Mouse (Mus musculus) liver, embryonic 16.5 days (tissue): ENCODE measurements around the gene Fbxw5. TPM values are rescaled to one million over a fixed set of nuclear protein-coding genes. Genes with fewer than 3 reads are reported as not detected.
"Not testable (repeated sequence)": the region's sequence is repeated elsewhere in the genome, so short reads cannot be mapped to it uniquely, and the experiment has no call there.

Experiments used
- ATAC-seq: fragments of 200-750 bp; cut with Nextera tagmentation; 2 replicates; pipeline ENCODE4 v1.8.0; 2017; ENCODE audit warnings: low read depth, mild to moderate bottlenecking, moderate number of reproducible peaks, moderate library complexity
- H3K27ac ChIP-seq: fragments of 300-500 bp; sonication (generic); 2 replicates; pipeline ENCODE4 v1.5.1; 2014; ENCODE audit warnings: mild to moderate bottlenecking, low read length
- H3K27me3 ChIP-seq: fragments of 300-500 bp; sonication (generic); 2 replicates; pipeline ENCODE4 v1.6.1; 2014; ENCODE audit warnings: low read depth, low read length, mixed read lengths; ENCODE audit not compliant: control insufficient read depth, insufficient read depth
- H3K36me3 ChIP-seq: fragments of 300-500 bp; sonication (generic); 2 replicates; pipeline ENCODE4 v1.6.1; 2014; ENCODE audit warnings: mild to moderate bottlenecking; ENCODE audit not compliant: control insufficient read depth, insufficient read depth
- H3K4me1 ChIP-seq: fragments of 300-500 bp; sonication (generic); 2 replicates; pipeline ENCODE4 v1.6.1; 2014; ENCODE audit warnings: low read depth, low read length, mixed read lengths; ENCODE audit not compliant: control insufficient read depth
- H3K4me2 ChIP-seq: fragments of 300-500 bp; sonication (generic); 2 replicates; pipeline ENCODE4 v1.6.1; 2014; ENCODE audit warnings: low read depth, low read length, mixed read lengths
- H3K4me3 ChIP-seq: fragments of 300-500 bp; sonication (generic); 2 replicates; pipeline ENCODE4 v1.5.1; 2014; ENCODE audit warnings: low read depth, mild to moderate bottlenecking, low read length
- H3K9ac ChIP-seq: fragments of 300-500 bp; sonication (generic); 2 replicates; pipeline ENCODE4 v1.6.1; 2014; ENCODE audit warnings: low read depth, low read length
- H3K9me3 ChIP-seq: fragments of 300-500 bp; sonication (generic); replicated peaks from 2 replicates; pipeline ENCODE4 v1.6.1; 2016; ENCODE audit warnings: low read length; ENCODE audit not compliant: control insufficient read depth
- WGBS: fragments of 180-500 bp; shearing (Covaris S2); extraction: QIAGEN DNeasy Blood & Tissue Kit; methylation state at CpG from one replicate; pipeline ENCODE4 v1.1.7; 2014; ENCODE audit not compliant: insufficient replicate concordance; 5-methylcytosine and 5-hydroxymethylcytosine counted together
- polyA plus RNA-seq: library from polyadenylated mRNA; unstranded; fragments of >200 nt; fragmentation: Nextera tagmentation; extraction: Ambion mirVana; gene quantifications from 2 replicates; pipeline ENCODE4 v1.2.1, GENCODE M21; 2015

Gene Fbxw5
- polyA plus RNA-seq, 1 experiment from 2014 or later, result 24.7 TPM

DNA sequence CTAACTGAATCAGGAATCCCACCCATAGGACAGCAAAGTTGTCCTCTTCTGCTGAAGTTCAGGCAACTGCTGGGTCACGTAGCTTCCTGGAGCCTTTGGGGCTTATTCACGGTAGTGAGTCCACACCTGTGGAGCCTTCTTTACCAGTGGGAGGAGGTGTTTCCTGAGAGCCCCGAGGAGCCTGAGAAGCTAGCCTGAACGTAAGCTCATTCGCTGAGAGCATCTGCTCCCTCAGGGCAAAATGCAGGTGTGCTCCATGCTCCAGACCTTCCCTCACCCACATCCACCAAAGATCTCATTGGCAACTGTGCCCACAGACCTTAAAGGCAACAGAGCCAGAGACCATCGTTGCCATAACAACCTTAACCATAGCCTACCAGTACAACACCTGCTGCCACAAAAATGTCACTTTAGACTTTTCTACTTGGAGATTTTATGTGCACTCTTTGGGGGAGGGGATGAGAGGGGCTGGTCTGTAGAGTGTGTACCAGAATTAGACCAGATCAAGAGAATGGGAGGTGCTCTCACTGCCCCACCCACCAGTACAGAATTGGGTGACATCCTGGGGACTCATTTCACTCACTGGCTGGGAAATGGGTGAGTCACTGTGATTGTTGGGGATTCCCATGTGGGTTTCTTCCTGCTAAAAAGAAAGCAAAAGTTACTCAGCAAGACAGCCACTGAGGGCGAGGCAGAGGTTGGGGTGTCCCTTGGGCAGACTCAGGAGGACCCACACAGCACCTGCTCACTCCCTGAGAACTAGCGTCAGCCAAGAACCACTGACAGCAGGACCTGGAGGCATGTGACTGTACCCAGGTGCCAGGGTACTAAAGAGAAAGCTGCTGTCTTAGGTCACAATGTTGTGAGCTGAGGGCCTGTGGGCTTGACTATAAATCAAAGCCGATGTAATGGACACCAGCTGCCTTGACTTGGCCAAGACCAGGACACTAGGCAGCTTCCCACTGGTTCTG, 48.8 kb downstream of the Fbxw5 start:
- H3K4me1 ChIP-seq, result peaks cover 16% of the 10 kb centered on the region
- no peak overlapping the region for H3K9ac ChIP-seq
- 66% methylated on average over 9 of the region's 9 CpGs for WGBS
- no peaks in the 10 kb centered on the region for H3K9me3 ChIP-seq
- no peaks in the 10 kb centered on the region for H3K27me3 ChIP-seq
- no peak overlapping the region for H3K4me3 ChIP-seq
- H3K36me3 ChIP-seq, result no peaks in the 10 kb centered on the region; the same call in 1 of the 2 replicates
- no peak for ATAC-seq
- no peak overlapping the region for H3K4me2 ChIP-seq
- H3K27ac ChIP-seq, result no peak overlapping the region

DNA sequence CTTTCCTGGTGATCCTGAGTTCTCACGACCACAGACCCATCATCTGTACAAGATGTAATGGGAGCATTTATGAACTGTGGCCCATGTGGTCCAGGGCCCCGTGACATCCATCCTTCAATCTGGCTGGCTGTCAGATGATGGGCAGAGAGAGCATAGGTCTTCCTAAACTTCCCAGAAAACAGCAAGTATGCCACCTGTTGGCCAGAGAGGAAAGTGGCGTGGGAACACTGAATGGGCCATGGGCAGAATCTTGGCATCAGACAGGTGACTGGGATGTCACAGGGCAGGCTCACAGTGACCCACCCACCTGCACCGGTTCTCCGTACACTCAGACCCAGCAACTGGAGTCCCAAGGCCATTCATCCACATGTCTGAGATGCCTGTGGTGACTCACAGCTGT, 50.6 kb downstream of the Fbxw5 start:
- H3K36me3 ChIP-seq, result no peaks in the 10 kb centered on the region
- no peak overlapping the region for H3K27ac ChIP-seq
- H3K9me3 ChIP-seq, result no peaks in the 10 kb centered on the region
- H3K4me2 ChIP-seq, result no peak overlapping the region
- ATAC-seq, result no peak
- no peak overlapping the region for H3K9ac ChIP-seq
- H3K4me3 ChIP-seq, result no peak overlapping the region
- no peaks in the 10 kb centered on the region for H3K27me3 ChIP-seq
- 34% methylated on average over 5 of the region's 5 CpGs for WGBS
- H3K4me1 ChIP-seq, result peaks cover 4% of the 10 kb centered on the region; the same call in 1 of the 2 replicates

DNA sequence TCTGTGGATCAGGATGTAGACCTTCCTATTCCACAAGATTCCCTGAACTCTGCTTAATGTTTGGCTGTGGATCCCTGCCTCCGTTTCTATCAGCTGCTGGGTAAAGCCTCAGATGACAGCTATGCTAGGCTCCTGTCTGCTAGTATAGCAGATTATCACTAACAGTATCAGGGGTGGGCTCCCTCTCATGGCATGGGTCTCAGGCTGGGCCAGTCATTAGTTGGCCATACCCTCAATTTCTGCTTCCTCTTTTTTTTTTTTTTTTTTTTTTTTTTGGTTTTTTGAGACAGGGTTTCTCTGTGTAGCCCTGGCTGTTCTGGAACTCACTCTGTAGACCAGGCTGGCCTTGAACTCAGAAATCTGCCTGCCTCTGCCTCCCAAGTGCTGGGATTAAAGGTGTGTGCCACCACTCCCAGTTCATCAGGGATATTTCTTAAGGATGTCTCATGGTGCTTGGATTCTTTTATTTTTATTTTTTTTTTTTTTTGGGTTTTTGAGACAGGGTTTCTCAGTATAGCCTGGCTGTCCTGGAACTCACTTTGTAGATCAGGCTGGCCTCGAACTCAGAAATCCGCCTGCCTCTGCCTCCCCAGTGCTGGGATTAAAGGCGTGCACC, 52.7 kb downstream of the Fbxw5 start:
- not testable (repeated sequence) for H3K4me2 ChIP-seq, ATAC-seq, H3K4me3 ChIP-seq, H3K27ac ChIP-seq, H3K36me3 ChIP-seq, H3K9me3 ChIP-seq, H3K4me1 ChIP-seq, H3K27me3 ChIP-seq, H3K9ac ChIP-seq
- 62% methylated on average over 4 of the region's 4 CpGs for WGBS

Other genes with a start within 250 kb of the Fbxw5 start
- 10.9 and 12.0 TPM in 2 replicates for gene Tmem203, start 245.3 kb upstream of the Fbxw5 start, polyA plus RNA-seq
- 3.7 and 4.7 TPM in 2 replicates for gene Tprn, start 238.1 kb upstream of the Fbxw5 start, polyA plus RNA-seq
- 94.7 and 111 TPM in 2 replicates for gene Ssna1, start 228.3 kb upstream of the Fbxw5 start, polyA plus RNA-seq
- gene Anapc2, start 228.3 kb upstream of the Fbxw5 start, polyA plus RNA-seq, result 40.1 and 40.5 TPM in 2 replicates
- not detected in 2 replicates for gene Tmem210, start 212.6 kb upstream of the Fbxw5 start, polyA plus RNA-seq
- not detected in 2 replicates for gene Lrrc26, start 210.8 kb upstream of the Fbxw5 start, polyA plus RNA-seq
- gene Grin1, start 181.6 kb upstream of the Fbxw5 start, polyA plus RNA-seq, result 0.02 TPM in 1 of 2 replicates, not detected in the other
- 15.3 and 17.2 TPM in 2 replicates for gene Man1b1, start 168.4 kb upstream of the Fbxw5 start, polyA plus RNA-seq
- 10.8 and 11.5 TPM in 2 replicates for gene Dpp7, start 144.4 kb upstream of the Fbxw5 start, polyA plus RNA-seq
- gene Uap1l1, start 135.1 kb upstream of the Fbxw5 start, polyA plus RNA-seq, result 12.6 and 14.0 TPM in 2 replicates
- gene Sapcd2, start 128.4 kb upstream of the Fbxw5 start, polyA plus RNA-seq, result 14.7 and 16.2 TPM in 2 replicates
- gene Entpd2, start 104.9 kb upstream of the Fbxw5 start, polyA plus RNA-seq, result 0.54 and 1.0 TPM in 2 replicates
- gene Npdc1, start 101.4 kb upstream of the Fbxw5 start, polyA plus RNA-seq, result 4.7 and 4.8 TPM in 2 replicates
- 0.96 and 1.2 TPM in 2 replicates for gene Fut7, start 77.5 kb upstream of the Fbxw5 start, polyA plus RNA-seq
- gene Abca2, start 72.0 kb upstream of the Fbxw5 start, polyA plus RNA-seq, result 1.3 and 1.8 TPM in 2 replicates
- 0.54 and 0.63 TPM in 2 replicates for gene Clic3, start 43.9 kb upstream of the Fbxw5 start, polyA plus RNA-seq
- 10.1 TPM in 2 replicates for gene Paxx, start 39.7 kb upstream of the Fbxw5 start, polyA plus RNA-seq
- 0.35 and 0.71 TPM in 2 replicates for gene Ptgds, start 30.7 kb upstream of the Fbxw5 start, polyA plus RNA-seq
- gene Lcn12, start 6.8 kb upstream of the Fbxw5 start, polyA plus RNA-seq, result not detected in 2 replicates
- gene C8g, start 969 bp downstream of the Fbxw5 start, polyA plus RNA-seq, result 90.7 and 105 TPM in 2 replicates
- gene Traf2, start 46.2 kb downstream of the Fbxw5 start, polyA plus RNA-seq, result 13.0 and 13.3 TPM in 2 replicates
- 190 and 194 TPM in 2 replicates for gene Edf1, start 57.1 kb downstream of the Fbxw5 start, polyA plus RNA-seq
- gene Mamdc4, start 74.1 kb downstream of the Fbxw5 start, polyA plus RNA-seq, result 2.9 and 7.2 TPM in 2 replicates
- 31.2 and 34.4 TPM in 2 replicates for gene Phpt1, start 74.5 kb downstream of the Fbxw5 start, polyA plus RNA-seq
- gene Ajm1, start 81.0 kb downstream of the Fbxw5 start, polyA plus RNA-seq, result 0.07 TPM in 1 of 2 replicates, not detected in the other
- gene Rabl6, start 107.8 kb downstream of the Fbxw5 start, polyA plus RNA-seq, result 17.5 and 19.9 TPM in 2 replicates
- gene Ccdc183, start 116.9 kb downstream of the Fbxw5 start, polyA plus RNA-seq, result 0.02 and 0.05 TPM in 2 replicates
- 9.0 and 10.5 TPM in 2 replicates for gene Tmem141, start 121.3 kb downstream of the Fbxw5 start, polyA plus RNA-seq
- 86.7 and 88.1 TPM in 2 replicates for gene Fcna, start 127.3 kb downstream of the Fbxw5 start, polyA plus RNA-seq
- not detected in 2 replicates for gene Lcn8, start 152.4 kb downstream of the Fbxw5 start, polyA plus RNA-seq
- not detected in 2 replicates for gene Lcn5, start 157.2 kb downstream of the Fbxw5 start, polyA plus RNA-seq
- gene Lcn6, start 176.0 kb downstream of the Fbxw5 start, polyA plus RNA-seq, result not detected in 2 replicates
- not detected in 2 replicates for gene Lcn10, start 182.0 kb downstream of the Fbxw5 start, polyA plus RNA-seq
- not detected in 2 replicates for gene Obp2a, start 199.3 kb downstream of the Fbxw5 start, polyA plus RNA-seq
- gene Bmyc, start 206.0 kb downstream of the Fbxw5 start, polyA plus RNA-seq, result 6.9 and 7.4 TPM in 2 replicates
- not detected in 2 replicates for gene Obp2b, start 236.3 kb downstream of the Fbxw5 start, polyA plus RNA-seq